Mouse (Mus musculus) megakaryocyte, embryonic 14.5 days (primary cell): ENCODE measurements around the gene Gfra1. TPM values are rescaled to one million over a fixed set of nuclear protein-coding genes. Genes with fewer than 3 reads are reported as not detected.

Source experiments
- H3K27me3 ChIP-seq: replicated peaks from 2 replicates; pipeline ENCODE3; 2012; ENCODE audit warnings: inconsistent platforms
- H3K36me3 ChIP-seq: replicated peaks from 2 replicates; pipeline ENCODE3; 2012; ENCODE audit warnings: low read length, inconsistent platforms, mixed read lengths
- H3K4me1 ChIP-seq: 2 replicates; pipeline ENCODE4 v1.6.1; 2012; ENCODE audit warnings: inconsistent platforms
- H3K4me3 ChIP-seq: replicated peaks from 2 replicates; pipeline ENCODE3; 2012; ENCODE audit warnings: moderate library complexity, mild to moderate bottlenecking, inconsistent platforms
- H3K9me3 ChIP-seq: 2 replicates; pipeline ENCODE4 v1.6.1; 2012; ENCODE audit warnings: inconsistent platforms
- FLI1 ChIP-seq: IDR thresholded peaks from 2 replicates; pipeline ENCODE4 v1.6.1; 2012; ENCODE audit warnings: low read length, inconsistent platforms, mixed read lengths
- GATA1 ChIP-seq: IDR thresholded peaks from 3 replicates; pipeline ENCODE4 v1.6.1; 2012; ENCODE audit warnings: mixed read lengths, low read length, inconsistent platforms, borderline replicate concordance
- polyA plus RNA-seq: library from polyadenylated mRNA; stranded (reverse); fragments of >175 nt; gene quantifications from 2 replicates; pipeline ENCODE4 v1.2.3, GENCODE M21; 2012; ENCODE audit warnings: low replicate concordance; ENCODE audit not compliant: insufficient read depth

The Gfra1 gene
- polyA plus RNA-seq, 1 experiment = not detected

DNA sequence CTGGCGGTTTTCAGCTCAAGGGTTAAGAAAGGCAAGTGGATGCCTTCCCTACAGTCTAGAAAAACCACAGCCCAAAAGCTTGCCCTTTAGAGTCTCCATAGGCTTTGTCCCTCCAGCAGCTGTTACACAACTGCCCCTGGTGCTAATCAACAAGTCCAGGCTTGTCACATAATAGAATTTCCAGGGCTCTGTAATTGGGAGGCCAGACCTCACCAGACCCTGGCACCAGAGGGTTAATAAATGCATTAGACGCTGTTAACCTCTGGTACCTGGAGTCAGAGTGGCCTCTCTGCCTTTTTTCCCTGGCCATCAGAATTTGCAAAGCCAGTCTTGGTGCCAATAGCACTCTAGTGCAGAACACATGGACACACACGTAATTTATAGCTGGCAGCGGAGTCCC lies 211.6 kb downstream of the Gfra1 start:
- Histone ChIP-seq H3K36me3 (no peaks in the 10 kb centered on the region), H3K9me3 (peaks cover 7% of the 10 kb centered on the region), H3K4me3 (no peak overlapping the region), H3K27me3 (peaks cover 3% of the 10 kb centered on the region), H3K4me1 (peaks cover 4% of the 10 kb centered on the region; the same call in 1 of the 2 replicates)
- TF ChIP-seq GATA1 (no peak), FLI1 (no peak)

DNA sequence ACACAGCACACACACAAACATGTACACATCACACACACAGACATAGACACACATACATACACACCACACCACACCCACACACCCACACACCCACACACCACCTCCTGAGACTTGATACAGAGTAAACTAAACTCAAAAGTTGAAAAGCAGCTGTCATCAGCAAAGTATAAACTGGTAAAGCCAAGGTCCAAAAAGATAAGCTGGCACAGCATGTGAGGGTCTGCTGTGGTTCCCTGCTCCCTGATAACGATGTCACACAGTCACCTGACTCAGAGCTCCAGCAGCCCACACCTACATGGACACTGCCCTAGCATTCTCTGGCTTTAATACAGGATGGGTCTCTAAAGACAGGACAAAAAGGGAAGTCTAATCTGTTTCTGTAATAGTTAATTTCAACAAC lies 212.1 kb downstream of the Gfra1 start:
- Histone ChIP-seq H3K4me1 (peaks cover 4% of the 10 kb centered on the region; the same call in 1 of the 2 replicates), H3K27me3 (peaks cover 4% of the 10 kb centered on the region), H3K4me3 (peak overlapping the region; percentile 36), H3K9me3 (peaks cover 7% of the 10 kb centered on the region), H3K36me3 (no peaks in the 10 kb centered on the region)
- TF ChIP-seq GATA1 (no peak), FLI1 (no peak)

DNA sequence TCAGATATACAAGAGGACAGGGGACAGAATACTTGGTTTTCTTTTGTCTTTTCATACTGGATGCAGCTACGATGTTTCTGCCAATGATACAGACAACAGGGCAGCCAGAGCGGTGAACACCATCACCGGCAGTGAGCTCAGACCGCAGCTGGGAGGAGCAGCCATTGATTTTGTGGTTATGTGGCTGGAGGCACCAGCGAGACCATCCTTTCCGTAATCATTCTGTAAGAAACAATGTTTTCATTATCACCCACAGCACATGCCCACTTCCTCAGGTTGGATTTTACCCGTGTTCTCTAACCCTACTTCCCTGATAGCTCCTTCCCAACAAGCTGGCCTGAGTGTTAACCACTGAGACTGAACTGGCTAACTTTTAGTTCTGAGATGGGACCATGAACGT lies 217.4 kb downstream of the Gfra1 start:
- Histone ChIP-seq H3K4me1 (peaks cover under 1% of the 10 kb centered on the region; the same call in 1 of the 2 replicates), H3K36me3 (no peaks in the 10 kb centered on the region), H3K9me3 (peaks cover 14% of the 10 kb centered on the region), H3K27me3 (peaks cover 10% of the 10 kb centered on the region), H3K4me3 (no peak overlapping the region)
- TF ChIP-seq GATA1 (no peak), FLI1 (no peak)

DNA sequence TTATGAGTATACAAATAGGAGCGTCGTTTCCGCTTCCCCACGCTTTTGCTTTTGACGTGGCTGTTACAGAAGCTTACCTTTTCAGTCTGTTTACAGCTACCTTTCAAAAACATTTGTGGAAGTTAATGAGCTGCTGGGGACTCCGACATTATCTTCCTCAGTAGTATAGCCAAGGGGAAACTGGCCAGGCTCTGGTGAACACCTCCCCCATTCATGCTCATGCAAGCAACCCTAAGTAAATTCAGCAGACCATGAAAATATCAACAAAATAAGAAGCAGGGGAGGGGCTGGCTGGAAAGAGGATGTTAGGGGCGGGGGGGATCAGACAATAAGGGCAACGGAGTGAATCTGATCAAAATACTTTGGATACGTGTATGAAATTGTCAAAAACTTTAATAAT lies 228.0 kb downstream of the Gfra1 start:
- H3K36me3 ChIP-seq = no peaks in the 10 kb centered on the region
- H3K27me3 ChIP-seq = peaks cover 5% of the 10 kb centered on the region
- no peaks in the 10 kb centered on the region for H3K4me1 ChIP-seq
- H3K9me3 ChIP-seq = no peaks in the 10 kb centered on the region
- TF ChIP-seq FLI1 (no peak), GATA1 (no peak)
- H3K4me3 ChIP-seq = no peak overlapping the region

DNA sequence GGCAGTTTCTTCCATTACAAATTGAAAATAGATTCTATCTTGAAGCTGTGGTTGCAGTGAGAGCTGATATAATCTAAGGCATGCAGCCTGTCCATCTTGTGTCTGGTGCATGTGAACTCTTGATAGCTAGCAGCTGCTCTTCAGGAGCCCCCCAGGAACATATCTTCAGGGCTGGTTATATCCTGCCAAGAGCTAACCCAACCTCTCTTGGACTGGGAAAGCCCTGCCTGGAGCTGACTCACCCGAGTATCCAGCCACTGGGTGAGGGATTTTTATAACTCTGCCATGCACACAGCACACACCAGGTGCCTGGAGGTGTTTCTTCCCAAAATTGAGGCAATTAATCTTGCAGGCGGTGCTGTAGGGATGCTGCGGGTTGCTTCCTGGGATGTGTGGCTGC lies 228.8 kb downstream of the Gfra1 start:
- Histone ChIP-seq H3K36me3 (no peaks in the 10 kb centered on the region), H3K4me1 (no peaks in the 10 kb centered on the region), H3K9me3 (no peaks in the 10 kb centered on the region), H3K4me3 (no peak overlapping the region), H3K27me3 (peaks cover 9% of the 10 kb centered on the region)
- TF ChIP-seq GATA1 (no peak), FLI1 (no peak)

DNA sequence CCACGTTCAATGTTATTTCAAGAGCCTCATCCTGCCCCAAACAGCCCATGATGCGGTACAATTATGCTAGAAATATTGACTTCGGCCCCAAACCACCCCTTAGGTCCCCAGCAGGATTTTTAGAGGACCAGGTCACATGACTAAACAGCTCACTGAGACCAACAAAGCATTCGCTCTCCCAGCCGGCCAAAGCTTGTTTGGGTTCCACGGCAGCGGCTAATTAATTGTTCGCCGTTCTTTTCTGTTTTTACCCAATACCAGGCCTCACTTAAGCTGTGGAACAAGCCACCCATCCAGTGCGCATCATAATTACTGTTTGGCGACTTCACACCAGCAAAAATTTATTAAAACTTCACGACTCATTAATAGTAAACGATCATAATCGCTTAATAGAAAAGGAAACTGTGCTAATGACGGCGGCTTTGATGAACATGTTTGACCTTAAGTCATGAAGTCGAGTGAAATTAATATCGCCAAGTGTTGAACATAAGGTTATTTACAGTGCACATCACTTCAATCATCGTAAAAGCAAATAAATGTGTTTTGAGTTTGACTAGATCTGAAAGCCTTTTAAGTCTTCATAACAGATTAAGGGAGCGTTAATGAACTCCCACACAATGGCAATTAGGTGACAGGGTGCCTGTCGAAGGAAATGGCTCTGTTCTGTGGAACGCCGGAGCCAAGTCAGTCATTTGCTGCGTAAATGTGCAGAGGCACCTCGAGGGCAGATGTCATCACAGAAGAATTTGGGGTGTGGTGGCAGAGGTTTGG lies 235.5 kb downstream of the Gfra1 start:
- no peak for TF ChIP-seq GATA1
- no peak for TF ChIP-seq FLI1
- Histone ChIP-seq H3K4me3 (no peak overlapping the region), H3K9me3 (peaks cover 8% of the 10 kb centered on the region; the same call in 1 of the 2 replicates), H3K27me3 (peaks cover 8% of the 10 kb centered on the region), H3K36me3 (no peaks in the 10 kb centered on the region), H3K4me1 (no peaks in the 10 kb centered on the region)

DNA sequence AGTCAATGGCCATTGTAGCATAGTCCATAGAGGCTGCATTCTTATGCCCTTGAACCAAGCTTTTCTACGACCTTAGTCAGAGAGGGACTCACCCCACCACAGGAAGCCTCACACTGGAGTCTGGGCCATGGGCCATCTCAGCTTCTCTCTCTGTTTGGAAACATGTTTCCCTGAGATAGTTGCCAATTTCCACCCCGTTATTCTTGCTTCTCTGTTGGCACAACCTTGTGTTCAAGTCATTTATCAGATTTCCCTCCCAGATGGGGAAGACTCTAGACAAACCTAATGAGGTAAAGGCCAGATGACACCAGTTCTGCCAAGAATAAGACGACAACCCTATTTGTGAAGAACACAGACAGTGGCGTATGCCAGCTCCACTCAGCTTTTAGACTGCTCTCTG lies 238.1 kb downstream of the Gfra1 start:
- Histone ChIP-seq H3K4me3 (no peak overlapping the region), H3K4me1 (no peaks in the 10 kb centered on the region), H3K9me3 (peaks cover 8% of the 10 kb centered on the region; the same call in 1 of the 2 replicates), H3K27me3 (peaks cover 8% of the 10 kb centered on the region), H3K36me3 (no peaks in the 10 kb centered on the region)
- TF ChIP-seq FLI1 (no peak), GATA1 (no peak)

DNA sequence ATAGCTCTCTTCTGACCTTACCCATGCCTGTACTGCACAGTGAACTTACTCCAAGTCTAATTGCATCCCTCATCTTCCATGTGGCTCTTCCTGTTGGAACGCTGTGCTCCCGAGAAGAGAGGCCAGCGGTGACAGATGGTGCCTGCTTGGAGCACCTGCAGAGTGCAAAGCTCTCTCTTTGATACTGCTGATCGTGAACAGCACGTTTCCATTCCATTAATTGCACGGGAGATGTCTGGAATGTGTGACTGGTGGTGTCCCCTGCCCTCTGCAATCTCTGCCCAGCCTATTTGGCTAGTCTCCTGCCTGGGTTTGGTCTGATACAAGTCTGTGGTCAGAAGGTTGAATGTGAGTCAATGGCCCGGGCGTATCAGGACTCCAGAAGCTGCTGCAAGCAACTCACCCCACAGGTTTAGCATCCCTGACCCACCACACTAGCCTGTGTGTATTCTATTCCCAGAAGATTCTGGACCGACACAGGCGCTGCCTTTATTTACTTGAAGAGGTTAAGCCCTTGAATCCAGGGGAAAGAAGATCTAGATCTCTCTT lies 249.1 kb downstream of the Gfra1 start:
- Histone ChIP-seq H3K4me1 (no peaks in the 10 kb centered on the region), H3K4me3 (no peak overlapping the region), H3K9me3 (no peaks in the 10 kb centered on the region; the same call in 1 of the 2 replicates), H3K36me3 (no peaks in the 10 kb centered on the region), H3K27me3 (no peaks in the 10 kb centered on the region)
- TF ChIP-seq FLI1 (no peak), GATA1 (no peak)

DNA sequence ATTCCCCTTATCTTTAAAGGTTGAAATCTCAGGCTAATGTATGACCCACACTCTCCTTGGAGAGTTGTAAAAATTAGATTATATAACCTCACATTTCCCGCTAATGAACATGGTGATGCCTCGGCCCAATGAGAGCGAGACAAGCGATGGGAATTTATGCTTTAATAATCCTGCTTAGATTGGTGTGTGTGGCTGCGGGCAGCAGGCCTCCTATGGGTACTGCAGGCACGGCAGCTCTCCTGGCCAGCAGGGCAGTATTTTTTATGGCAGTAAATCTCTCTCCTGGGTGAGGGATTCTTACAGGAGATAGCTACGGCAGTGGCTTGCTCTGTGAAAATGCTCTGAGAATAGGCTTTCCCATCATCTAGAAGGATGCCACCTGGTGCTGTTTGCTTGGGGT lies 250.2 kb downstream of the Gfra1 start:
- Histone ChIP-seq H3K4me1 (no peaks in the 10 kb centered on the region), H3K27me3 (no peaks in the 10 kb centered on the region), H3K36me3 (no peaks in the 10 kb centered on the region), H3K9me3 (no peaks in the 10 kb centered on the region; the same call in 1 of the 2 replicates), H3K4me3 (no peak overlapping the region)
- TF ChIP-seq FLI1 = no peak

DNA sequence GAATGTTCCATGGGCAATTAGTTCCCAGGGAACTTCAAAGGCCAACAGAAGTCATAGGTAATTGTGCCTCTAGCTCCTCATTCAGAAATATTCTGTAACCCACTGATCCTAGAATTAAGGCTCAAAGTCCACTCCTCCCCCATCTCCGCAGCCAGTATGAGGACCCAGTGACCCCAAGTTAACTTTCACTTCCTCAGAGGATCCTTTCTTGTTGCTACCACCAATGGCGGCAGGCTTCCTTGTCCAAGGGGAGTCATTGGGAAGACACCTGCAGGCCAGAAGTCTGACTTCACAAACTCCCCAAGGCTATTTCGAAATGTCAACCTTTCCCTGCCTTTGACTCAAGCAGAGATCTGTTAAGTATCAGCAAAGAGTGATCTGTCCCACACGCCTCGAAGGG lies 253.1 kb downstream of the Gfra1 start:
- Histone ChIP-seq H3K9me3 (no peaks in the 10 kb centered on the region; the same call in 1 of the 2 replicates), H3K4me1 (no peaks in the 10 kb centered on the region)
- TF ChIP-seq GATA1 = no peak
- TF ChIP-seq FLI1 = no peak

More for the DNA sequence above, 253.1 kb downstream of the Gfra1 start:
- no peaks in the 10 kb centered on the region for H3K27me3 ChIP-seq
- no peak overlapping the region for H3K4me3 ChIP-seq
- no peaks in the 10 kb centered on the region for H3K36me3 ChIP-seq
